Mouse (Mus musculus): ENCODE results near the gene Rpl3.

The Rpl3 gene

DNA sequence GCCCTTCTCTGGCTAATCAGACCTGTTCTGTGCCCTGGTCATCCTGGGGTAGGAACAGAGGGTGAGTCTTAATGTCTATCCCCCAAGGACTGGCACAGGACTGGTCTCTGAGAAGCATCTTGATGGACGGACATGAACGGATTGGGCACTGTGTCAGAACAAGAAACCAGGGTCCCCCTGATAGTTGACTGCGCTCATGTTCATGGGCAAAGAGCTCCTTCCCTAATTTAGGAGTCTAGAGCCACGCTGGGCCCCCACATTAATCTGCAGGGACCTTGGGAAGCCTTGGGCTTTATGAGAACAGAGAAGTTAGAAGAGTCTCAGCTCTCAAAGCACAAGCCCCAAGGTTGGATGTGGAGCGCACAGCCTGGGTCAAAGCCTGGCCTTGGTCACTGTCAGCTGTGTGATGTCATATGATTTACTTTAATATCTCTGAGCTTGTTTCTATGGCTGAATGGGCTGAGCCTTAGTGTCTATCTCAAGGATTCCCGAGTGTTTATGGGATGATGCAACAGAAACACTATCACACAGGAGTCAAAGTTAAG lies 56.3 kb downstream of the Rpl3 start:
- DNase-seq (ENCODE audit: inconsistent ontology term): no peak

DNA sequence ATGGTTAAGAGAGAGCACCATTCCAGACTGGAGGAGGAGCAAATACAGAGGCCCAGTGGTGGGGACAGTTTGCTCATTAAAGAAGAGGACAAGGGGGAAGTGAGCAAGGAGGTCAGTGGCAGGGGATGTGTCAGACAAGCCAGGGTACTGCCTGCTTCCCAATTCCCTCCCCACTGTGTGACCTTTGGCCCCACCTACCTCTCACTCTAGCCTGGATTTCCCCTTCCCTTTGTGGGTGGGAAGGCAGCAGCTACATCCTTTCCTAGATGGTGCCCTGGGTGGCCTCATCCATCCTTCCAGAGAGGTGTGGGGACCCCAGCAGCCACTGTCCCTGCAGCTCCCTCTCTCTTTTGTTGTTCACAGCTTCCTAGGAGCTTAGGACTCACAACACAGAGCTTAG lies 56.8 kb downstream of the Rpl3 start:
- DNase-seq (ENCODE audit: inconsistent ontology term): no peak

DNA sequence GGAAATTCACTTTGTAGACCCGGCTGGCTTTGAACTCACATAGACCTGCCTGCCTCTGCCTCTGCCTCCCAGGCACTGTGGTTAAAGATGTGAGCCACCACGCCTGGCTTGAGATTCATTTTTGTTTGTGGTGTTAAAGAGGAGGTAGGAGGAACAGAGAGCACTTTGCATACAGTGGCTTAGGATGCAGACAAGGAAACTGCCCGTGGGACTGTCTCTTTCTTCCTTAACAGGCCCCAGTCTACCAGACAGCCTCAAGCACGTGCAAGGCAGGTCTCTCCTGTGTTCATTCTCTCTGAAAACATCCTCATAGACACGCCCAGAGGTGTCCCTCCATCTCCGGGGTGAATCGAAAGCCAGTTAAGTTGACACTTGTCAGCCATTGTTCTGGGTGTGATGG lies 57.3 kb downstream of the Rpl3 start:
- DNase-seq (ENCODE audit: inconsistent ontology term): no peak

DNA sequence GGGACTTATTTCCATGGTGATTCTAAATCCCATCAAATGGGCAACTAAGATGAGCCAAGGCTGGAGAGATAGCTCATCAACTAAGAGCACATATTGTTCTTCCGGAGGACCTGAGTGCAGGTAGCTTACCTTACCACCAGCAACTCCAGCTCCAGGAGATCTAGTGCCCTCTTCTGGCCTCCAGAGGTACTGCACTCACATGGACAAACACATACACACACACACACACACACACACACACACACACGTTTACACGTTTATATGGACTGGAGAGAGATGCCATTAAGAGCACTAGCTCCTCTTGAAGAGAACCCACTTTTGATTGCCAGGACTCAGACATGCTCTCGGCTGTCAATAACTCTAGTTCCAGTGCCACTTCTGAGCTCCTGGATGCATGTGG lies 60.5 kb downstream of the Rpl3 start:
- DNase-seq (ENCODE audit: inconsistent ontology term): no peak

DNA sequence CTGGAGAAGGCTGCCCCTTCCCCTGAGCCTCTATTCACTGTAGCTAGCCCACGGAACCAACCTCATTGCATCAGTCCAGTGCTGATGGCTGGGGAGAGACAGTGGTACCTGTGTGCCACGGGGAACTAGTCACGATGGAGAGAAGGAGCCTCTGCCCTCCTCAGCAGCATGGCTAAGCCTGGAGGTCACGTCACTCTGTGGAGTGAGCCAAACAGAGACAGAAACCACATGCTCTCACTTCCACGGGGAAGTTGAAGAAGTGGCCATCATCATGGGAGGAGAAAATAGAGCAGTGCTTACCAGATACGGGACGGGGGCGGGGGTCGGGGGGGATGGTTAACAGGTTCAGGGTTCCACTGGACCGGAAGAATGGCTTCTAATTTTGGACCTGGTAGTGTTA lies 61.3 kb downstream of the Rpl3 start:
- no peak for DNase-seq (ENCODE audit: inconsistent ontology term)

DNA sequence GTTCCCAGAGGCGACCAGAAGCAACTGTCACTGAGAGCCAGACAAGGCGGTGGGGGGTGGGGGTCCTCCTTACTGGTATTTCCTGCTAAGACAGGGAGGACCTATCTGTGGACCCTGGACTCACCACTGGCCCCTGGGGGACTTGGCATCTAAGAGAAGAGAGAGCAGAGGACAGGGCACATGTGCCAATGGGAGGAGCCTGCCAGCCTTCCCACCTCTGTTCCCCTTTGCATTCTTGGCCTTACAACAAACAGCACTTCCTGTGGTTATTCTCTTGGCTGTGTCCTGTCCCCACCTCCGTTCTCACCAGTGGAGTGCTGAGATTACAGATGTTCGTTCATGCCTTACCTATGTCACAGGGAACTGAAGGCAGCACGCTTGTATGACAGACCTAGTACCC lies 62.8 kb downstream of the Rpl3 start:
- no peak for DNase-seq (ENCODE audit: inconsistent ontology term)

Measured in Muller cell, postnatal 12 days (primary cell).